Mouse (Mus musculus) liver, postnatal 0 days (tissue): ENCODE results near the gene Tmeff2.

Source experiments
- CTCF ChIP-seq: sonication (generic); IDR thresholded peaks from 2 replicates; pipeline ENCODE4 v1.5.1; 2016; ENCODE audit warnings: antibody characterized with exemption, low read depth
- EP300 ChIP-seq: IDR thresholded peaks from 2 replicates; pipeline ENCODE4 v1.6.1; 2016; ENCODE audit warnings: antibody characterized with exemption, low read depth, mild to moderate bottlenecking

DNA sequence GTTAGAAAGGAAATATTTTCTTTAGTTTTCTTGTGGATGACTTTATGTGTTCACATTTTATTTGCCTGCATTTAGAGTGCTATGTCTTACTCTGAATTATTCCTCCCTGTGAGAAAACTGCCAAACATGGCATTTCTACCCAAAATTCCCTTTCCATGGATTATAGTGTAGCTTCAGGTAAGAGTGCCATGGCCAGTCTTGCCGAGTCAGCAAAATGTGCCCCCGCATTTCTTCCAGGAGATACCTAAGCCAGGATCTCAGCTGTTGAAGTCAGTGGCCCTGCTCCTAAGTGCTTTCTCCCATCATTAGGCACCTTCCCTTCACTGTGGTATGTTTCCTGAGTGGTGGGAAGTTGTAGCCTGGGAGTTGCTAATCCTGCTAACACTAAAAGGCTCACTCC, 168.8 kb downstream of the Tmeff2 start:
- TF ChIP-seq CTCF (no peak), EP300 (no peak)
